In the genomic region with DNA sequence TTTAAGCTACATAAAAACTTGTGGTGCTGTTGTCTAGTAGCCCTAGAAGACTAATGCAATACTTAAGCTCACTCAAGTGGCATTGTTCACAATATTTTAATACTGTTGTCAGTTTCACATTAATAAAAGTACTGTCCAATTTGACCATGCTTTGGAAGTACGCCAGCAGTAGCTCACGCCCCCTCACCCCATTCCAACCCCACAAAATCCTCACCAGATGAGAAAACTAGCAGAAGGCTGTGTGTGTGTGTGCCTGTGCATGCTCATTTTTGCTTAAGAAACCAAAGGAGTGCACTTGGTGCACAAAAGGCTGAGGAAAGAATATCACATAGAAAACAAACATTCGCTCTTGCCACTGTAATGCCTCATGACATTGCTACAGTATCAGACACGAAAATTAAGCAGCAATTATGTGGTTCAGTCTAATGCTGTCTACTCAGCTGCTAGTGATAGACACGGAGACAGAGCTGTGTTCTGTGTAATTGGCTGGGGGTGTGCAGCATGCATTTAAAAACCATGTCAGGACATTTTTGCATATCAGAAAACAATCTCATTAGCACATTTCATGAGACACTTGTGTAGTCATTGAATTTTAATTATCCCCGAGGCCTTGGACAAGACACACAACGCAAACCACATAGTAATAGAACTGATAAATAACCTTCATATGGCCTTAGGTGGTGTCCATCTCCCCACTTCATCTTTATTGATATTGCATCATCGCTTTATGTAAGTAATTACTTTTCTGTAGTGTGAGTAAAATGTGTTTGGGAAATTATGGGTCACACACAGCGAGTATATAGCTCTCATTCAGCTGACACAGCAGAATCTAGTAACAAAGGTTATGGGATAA, we compare ENCODE assay signal across 22 mouse cellular contexts.
DNase-seq lines count a peak whose midpoint lies in the region; ATAC-seq and TF ChIP-seq lines count a peak whose summit lies in the region.
"Had no signal": no experiment of that assay in that cellular context is flagged by ENCODE, and none has a peak within 500 bp of the region (broad histone marks: within the 10 kb centered on the region; RNA-seq: fewer than 3 reads in every experiment).

No protein-coding gene starts in this region.

- 72% methylated on average over 9 of the region's 9 CpGs for WGBS in forebrain, embryonic 13.5 days
- whole genome bisulfite sequencing in forebrain, embryonic 10.5 days = 91% methylated on average over 9 of the region's 9 CpGs
- 74% methylated on average over 9 of the region's 9 CpGs for WGBS in midbrain, embryonic 14.5 days
- WGBS in midbrain, embryonic 11.5 days = 88% methylated on average over 9 of the region's 9 CpGs

- no peak for TF ChIP-seq POLR2A in brain, embryonic 14.5 days (IDR thresholded peaks at IDR 0.05; ENCODE audit: borderline replicate concordance, extremely low read depth, insufficient read depth, insufficient read length, poor library complexity, severe bottlenecking)

- H3K4me1 ChIP-seq in forebrain, embryonic 13.5 days = no peaks in the 10 kb centered on the region
- no peaks in the 10 kb centered on the region for H3K4me1 ChIP-seq in forebrain, embryonic 10.5 days
- 0 out of 2 replicates have a peak, but pooled peaks cover 4% of the 10 kb centered on the region for H3K4me1 ChIP-seq in midbrain, embryonic 14.5 days (ENCODE audit: control insufficient read depth, insufficient read depth, low read length)
- no peaks in the 10 kb centered on the region for H3K4me1 ChIP-seq in midbrain, embryonic 11.5 days (ENCODE audit: control insufficient read depth, insufficient read depth, low read length)
- H3K4me1 ChIP-seq: embryonic facial prominence, embryonic 13.5 days; heart, embryonic 10.5 days; limb, embryonic 10.5 days; midbrain, embryonic 12.5 days had no signal

- no peaks in the 10 kb centered on the region for H3K9me3 ChIP-seq in forebrain, embryonic 13.5 days (replicated peaks)
- no peaks in the 10 kb centered on the region for H3K9me3 ChIP-seq in forebrain, embryonic 10.5 days
- no peaks in the 10 kb centered on the region for H3K9me3 ChIP-seq in midbrain, embryonic 14.5 days (ENCODE audit: control insufficient read depth, low read length)
- H3K9me3 ChIP-seq in midbrain, embryonic 11.5 days (ENCODE audit: control insufficient read depth, low read length) = no peaks in the 10 kb centered on the region
- H3K9me3 ChIP-seq: embryonic facial prominence, embryonic 13.5 days; heart, embryonic 10.5 days; limb, embryonic 10.5 days; midbrain, embryonic 12.5 days had no signal

- H3K27ac ChIP-seq in forebrain, embryonic 13.5 days = no peak overlapping the region
- no peak overlapping the region for H3K27ac ChIP-seq in forebrain, embryonic 10.5 days
- H3K27ac ChIP-seq in midbrain, embryonic 14.5 days (replicated peaks; ENCODE audit: low read depth, low read length) = no peak overlapping the region
- no peak overlapping the region for H3K27ac ChIP-seq in midbrain, embryonic 11.5 days (ENCODE audit: low read depth, low read length)
- H3K27ac ChIP-seq: embryonic facial prominence, embryonic 13.5 days; heart, embryonic 10.5 days; layer of hippocampus, adult 2 months; limb, embryonic 10.5 days; macrophage; midbrain, embryonic 12.5 days had no signal

- TF ChIP-seq CTCF in brain, embryonic 14.5 days (IDR thresholded peaks at IDR 0.05; ENCODE audit: borderline replicate concordance, extremely low read depth, insufficient read depth, insufficient read length) = no peak

- H3K9ac ChIP-seq in forebrain, embryonic 13.5 days = no peak overlapping the region
- no peak overlapping the region for H3K9ac ChIP-seq in midbrain, embryonic 14.5 days (replicated peaks; ENCODE audit: low read length)
- no peak overlapping the region for H3K9ac ChIP-seq in midbrain, embryonic 11.5 days (ENCODE audit: low read length)
- H3K9ac ChIP-seq: embryonic facial prominence, embryonic 13.5 days; liver, postnatal 0 days; midbrain, embryonic 12.5 days had no signal

- no peak for DNase-seq in forebrain, embryonic 10.5 days (ENCODE audit: extremely low spot score, low spot score)
- peak; percentile 31 for DNase-seq in midbrain, embryonic 14.5 days
- no peak for DNase-seq in midbrain, embryonic 11.5 days (ENCODE audit: low spot score, missing footprints)
- peak; percentile 79 for DNase-seq in brain, embryonic 14.5 days (ENCODE audit: low read depth)
- DNase-seq in gonadal fat pad, adult 2 months (ENCODE audit: low read depth) = peak; percentile 33
- DNase-seq in adrenal gland, postnatal 14 days = no peak
- DNase-seq in B cell, adult 2 months = no peak
- DNase-seq: adrenal gland, adult 2 months; cerebellum, adult 11 months; cerebellum, postnatal 14 days; gastrocnemius, postnatal 36 days; kidney, adult 18-20 months; kidney, postnatal 10 days; liver, postnatal 0 days; thymus, postnatal 14 days had no signal

- no peaks in the 10 kb centered on the region for H3K27me3 ChIP-seq in forebrain, embryonic 13.5 days
- H3K27me3 ChIP-seq in forebrain, embryonic 10.5 days (ENCODE audit: poor library complexity, severe bottlenecking) = no peaks in the 10 kb centered on the region
- H3K27me3 ChIP-seq in midbrain, embryonic 14.5 days (ENCODE audit: control insufficient read depth, insufficient read depth, low read length) = no peaks in the 10 kb centered on the region
- H3K27me3 ChIP-seq in midbrain, embryonic 11.5 days (ENCODE audit: control insufficient read depth, insufficient read depth, low read length) = no peaks in the 10 kb centered on the region
- H3K27me3 ChIP-seq: embryonic facial prominence, embryonic 13.5 days; midbrain, embryonic 12.5 days had no signal

- H3K36me3 ChIP-seq in forebrain, embryonic 13.5 days (ENCODE audit: poor library complexity, severe bottlenecking) = no peaks in the 10 kb centered on the region
- H3K36me3 ChIP-seq in forebrain, embryonic 10.5 days (replicated peaks) = no peaks in the 10 kb centered on the region
- no peaks in the 10 kb centered on the region for H3K36me3 ChIP-seq in midbrain, embryonic 14.5 days (ENCODE audit: control insufficient read depth, insufficient read depth, low read length)
- no peaks in the 10 kb centered on the region for H3K36me3 ChIP-seq in midbrain, embryonic 11.5 days (ENCODE audit: control insufficient read depth, insufficient read depth, low read length)
- H3K36me3 ChIP-seq: embryonic facial prominence, embryonic 13.5 days; heart, embryonic 10.5 days; limb, embryonic 10.5 days; midbrain, embryonic 12.5 days had no signal

- no peak overlapping the region for H3K4me3 ChIP-seq in forebrain, embryonic 13.5 days
- H3K4me3 ChIP-seq in forebrain, embryonic 10.5 days = no peak overlapping the region
- no peak overlapping the region for H3K4me3 ChIP-seq in midbrain, embryonic 14.5 days (replicated peaks; ENCODE audit: low read depth, low read length)
- H3K4me3 ChIP-seq in midbrain, embryonic 11.5 days (ENCODE audit: low read depth, low read length) = no peak overlapping the region
- H3K4me3 ChIP-seq: embryonic facial prominence, embryonic 13.5 days; heart, embryonic 10.5 days; layer of hippocampus, adult 2 months; limb, embryonic 10.5 days; midbrain, embryonic 12.5 days had no signal

- ATAC-seq in forebrain, embryonic 13.5 days = peak; percentile 91
- no peak for ATAC-seq in midbrain, embryonic 14.5 days (ENCODE audit: low FRiP score, low TSS enrichment)
- ATAC-seq in midbrain, embryonic 11.5 days (ENCODE audit: low FRiP score) = no peak
- ATAC-seq: liver, postnatal 0 days had no signal

- H3K4me2 ChIP-seq in forebrain, embryonic 13.5 days = no peak overlapping the region
- no peak overlapping the region for H3K4me2 ChIP-seq in midbrain, embryonic 14.5 days (ENCODE audit: low read length)
- H3K4me2 ChIP-seq in midbrain, embryonic 11.5 days = no peak overlapping the region
- H3K4me2 ChIP-seq: embryonic facial prominence, embryonic 13.5 days; midbrain, embryonic 12.5 days had no signal

Comparison
In these comparisons a context has a peak if more than half of its experiments do, and no peak if none do; other contexts are left out.
1. DNase-seq: peak in midbrain, embryonic 14.5 days (single experiment), brain, embryonic 14.5 days (single experiment) and gonadal fat pad, adult 2 months (single experiment); none in forebrain, embryonic 10.5 days (single experiment), midbrain, embryonic 11.5 days (single experiment), adrenal gland, postnatal 14 days (single experiment) and B cell, adult 2 months (0 of 2).